Mouse (Mus musculus) heart, embryonic 16.5 days (tissue): ENCODE results near the gene Trim9. TPM values are rescaled to one million over a fixed set of nuclear protein-coding genes. Genes with fewer than 3 reads are reported as not detected.

Experiments
- ATAC-seq: fragments of 200-750 bp; cut with Nextera tagmentation; replicated peaks from 2 replicates; pipeline ENCODE4 v1.8.0; 2017; ENCODE audit warnings: moderate number of reproducible peaks; ENCODE audit not compliant: insufficient read depth, low FRiP score; ENCODE audit errors: extremely low read depth
- H3K27ac ChIP-seq: fragments of 300-500 bp; sonication (generic); 2 replicates; pipeline ENCODE4 v1.5.1; 2014; ENCODE audit warnings: mild to moderate bottlenecking, low read length, control low read depth, moderate library complexity
- H3K27me3 ChIP-seq: fragments of 300-500 bp; sonication (generic); 2 replicates; pipeline ENCODE4 v1.6.1; 2014; ENCODE audit warnings: low read length, mixed read lengths; ENCODE audit not compliant: control insufficient read depth, insufficient read depth
- H3K36me3 ChIP-seq: fragments of 300-500 bp; sonication (generic); 2 replicates; pipeline ENCODE4 v1.6.1; 2014; ENCODE audit not compliant: control insufficient read depth, insufficient read depth
- H3K4me1 ChIP-seq: fragments of 300-500 bp; sonication (generic); 2 replicates; pipeline ENCODE4 v1.6.1; 2014; ENCODE audit warnings: low read length, mixed read lengths; ENCODE audit not compliant: control insufficient read depth, insufficient read depth
- H3K4me2 ChIP-seq: fragments of 300-500 bp; sonication (generic); 2 replicates; pipeline ENCODE4 v1.6.1; 2014; ENCODE audit warnings: low read depth, mild to moderate bottlenecking, control low read depth, low read length
- H3K4me3 ChIP-seq: fragments of 300-500 bp; sonication (generic); 2 replicates; pipeline ENCODE4 v1.5.1; 2014; ENCODE audit warnings: mild to moderate bottlenecking, control low read depth, low read length
- H3K9ac ChIP-seq: fragments of 300-500 bp; sonication (generic); 2 replicates; pipeline ENCODE4 v1.6.1; 2014; ENCODE audit warnings: low read length, control low read depth
- H3K9me3 ChIP-seq: fragments of 300-500 bp; sonication (generic); replicated peaks from 2 replicates; pipeline ENCODE4 v1.6.1; 2016; ENCODE audit warnings: low read length; ENCODE audit not compliant: control insufficient read depth
- WGBS: fragments of 180-500 bp; shearing (Covaris S2); extraction: QIAGEN DNeasy Blood & Tissue Kit; methylation state at CpG from one replicate; pipeline ENCODE4 v1.1.7; 2014; 5-methylcytosine and 5-hydroxymethylcytosine counted together
- polyA plus RNA-seq: library from polyadenylated mRNA; unstranded; fragments of >200 nt; fragmentation: Nextera tagmentation; extraction: Ambion mirVana; gene quantifications from 2 replicates; pipeline ENCODE4 v1.2.1, GENCODE M21; 2015

Trim9 gene
- polyA plus RNA-seq, 1 experiment from 2014 or later = 0.11 TPM

DNA sequence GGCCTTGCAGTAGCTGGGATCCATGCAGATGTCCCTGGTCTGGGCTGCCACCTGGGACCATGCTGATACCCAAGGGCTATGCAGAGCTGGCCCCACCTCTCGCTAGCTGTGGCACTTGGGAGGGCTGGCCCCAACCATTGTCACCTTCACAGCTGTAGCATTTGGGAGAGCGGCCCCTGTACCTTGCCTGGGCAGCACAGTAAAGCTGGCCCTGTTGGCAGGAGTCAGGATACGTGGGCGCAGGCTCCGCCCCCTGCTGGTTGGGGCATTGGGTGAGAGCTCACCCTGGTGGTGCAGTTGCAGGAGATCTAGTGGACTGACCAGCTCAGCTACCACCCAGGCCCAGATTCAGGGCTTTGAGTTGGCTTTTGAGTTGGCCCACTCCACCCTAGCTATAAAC is 12.9 kb upstream of the Trim9 start:
- WGBS = 74% methylated on average over 5 of the region's 5 CpGs
- no peaks in the 10 kb centered on the region for H3K9me3 ChIP-seq
- no peak overlapping the region for H3K4me3 ChIP-seq
- H3K9ac ChIP-seq = no peak overlapping the region
- H3K4me2 ChIP-seq = no peak overlapping the region
- no peak for ATAC-seq
- H3K27ac ChIP-seq = no peak overlapping the region
- H3K36me3 ChIP-seq = no peaks in the 10 kb centered on the region
- H3K4me1 ChIP-seq = no peaks in the 10 kb centered on the region
- H3K27me3 ChIP-seq = no peaks in the 10 kb centered on the region

DNA sequence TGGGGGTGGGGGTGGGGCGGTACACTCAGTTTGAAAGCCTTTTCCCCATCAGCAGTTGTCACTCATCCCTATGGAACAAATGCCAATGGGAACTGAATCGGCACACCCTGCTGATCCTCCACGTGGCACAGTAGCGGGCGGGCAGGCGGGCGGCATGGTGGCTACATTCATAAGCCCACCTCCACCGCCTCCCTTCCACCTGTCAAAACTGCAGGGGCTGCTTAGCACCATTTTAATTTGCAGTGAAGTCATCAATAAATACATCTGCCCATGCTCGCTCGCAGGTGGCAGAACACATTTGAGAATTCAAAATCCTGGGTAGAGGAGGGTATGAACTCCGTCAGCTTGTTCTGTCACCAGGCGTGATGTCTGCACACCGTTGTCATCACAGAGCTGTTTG is 12.0 kb upstream of the Trim9 start:
- H3K9me3 ChIP-seq = no peaks in the 10 kb centered on the region
- H3K9ac ChIP-seq = no peak overlapping the region
- no peaks in the 10 kb centered on the region for H3K27me3 ChIP-seq
- H3K4me1 ChIP-seq = no peaks in the 10 kb centered on the region
- no peak overlapping the region for H3K4me2 ChIP-seq
- WGBS = 70% methylated on average over 13 of the region's 13 CpGs
- ATAC-seq = no peak
- H3K4me3 ChIP-seq = no peak overlapping the region
- no peak overlapping the region for H3K27ac ChIP-seq
- no peaks in the 10 kb centered on the region for H3K36me3 ChIP-seq

DNA sequence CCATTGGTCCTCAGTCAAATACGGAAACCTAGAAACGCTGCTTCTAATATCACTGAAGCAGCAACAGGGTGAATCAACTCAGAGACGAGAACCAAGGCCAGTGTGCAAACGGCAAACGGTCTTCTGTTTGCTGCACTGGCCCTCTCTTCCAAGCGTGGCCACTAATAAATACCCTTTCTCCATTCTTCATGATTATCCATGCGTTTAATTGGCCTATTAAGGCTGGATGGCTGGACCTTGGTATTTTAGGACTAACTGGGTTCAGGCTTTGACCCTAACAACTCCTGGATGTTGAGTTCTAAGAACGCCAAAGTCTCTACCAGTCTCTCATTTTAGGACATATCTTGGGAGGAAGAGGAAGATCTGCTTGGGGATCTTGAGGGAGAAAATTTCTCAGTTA is 7.5 kb upstream of the Trim9 start:
- Histone ChIP-seq H3K36me3 (no peaks in the 10 kb centered on the region), H3K27me3 (no peaks in the 10 kb centered on the region), H3K27ac (no peak overlapping the region), H3K4me3 (no peak overlapping the region), H3K9me3 (no peaks in the 10 kb centered on the region), H3K9ac (no peak overlapping the region), H3K4me2 (no peak overlapping the region), H3K4me1 (no peaks in the 10 kb centered on the region)
- no peak for ATAC-seq
- 83% methylated on average over 8 of the region's 8 CpGs for whole genome bisulfite sequencing

DNA sequence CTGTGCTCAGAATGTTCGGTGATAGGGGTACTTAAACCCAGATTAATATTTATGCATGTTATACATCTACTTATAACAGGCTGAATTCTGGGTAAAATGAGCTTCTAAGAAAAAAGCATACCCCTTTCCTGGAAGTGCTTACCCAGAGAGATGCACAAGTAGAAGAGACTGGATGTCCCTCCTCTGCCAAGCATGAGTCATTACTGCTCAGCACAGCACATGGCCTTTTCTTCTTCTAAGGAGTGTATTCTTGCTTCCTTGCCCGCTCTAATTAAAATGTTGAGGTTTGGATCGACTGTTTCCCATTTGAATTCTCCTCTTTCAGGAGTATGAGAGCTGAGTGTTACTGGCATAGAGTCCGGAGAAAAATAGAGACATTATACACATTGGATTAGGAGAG is 3.1 kb upstream of the Trim9 start:
- 80% methylated on average over 4 of the region's 4 CpGs for WGBS
- no peaks in the 10 kb centered on the region for H3K9me3 ChIP-seq
- ATAC-seq = no peak

DNA sequence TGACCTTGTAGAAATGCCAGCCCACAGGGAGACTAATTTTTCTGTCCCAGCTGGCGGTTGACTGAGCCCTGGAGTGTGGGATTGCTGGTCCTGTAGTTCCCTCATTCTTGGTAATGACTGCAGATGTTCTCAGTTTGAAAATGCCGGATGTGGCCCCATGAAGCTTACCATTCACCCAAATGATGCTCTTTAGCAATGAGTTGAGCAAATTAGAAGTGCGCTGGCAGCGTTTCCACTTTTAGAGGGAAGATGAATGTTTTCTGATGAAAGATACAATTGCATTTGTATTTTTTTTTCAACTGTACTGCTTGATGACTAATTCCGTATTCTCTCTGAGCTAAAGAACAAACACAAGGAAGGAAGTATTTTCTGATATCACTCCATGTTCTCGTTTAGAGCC is 2.4 kb upstream of the Trim9 start:
- no peak overlapping the region for H3K4me3 ChIP-seq
- peaks cover 25% of the 10 kb centered on the region for H3K27me3 ChIP-seq
- H3K9ac ChIP-seq = no peak overlapping the region
- no peak overlapping the region for H3K27ac ChIP-seq
- H3K36me3 ChIP-seq = no peaks in the 10 kb centered on the region
- no peaks in the 10 kb centered on the region for H3K9me3 ChIP-seq
- H3K4me2 ChIP-seq = no peak overlapping the region
- ATAC-seq = no peak
- peaks cover 12% of the 10 kb centered on the region for H3K4me1 ChIP-seq
- WGBS = 61% methylated on average over 6 of the region's 6 CpGs

More for the DNA sequence above, 3.1 kb upstream of the Trim9 start:
- Histone ChIP-seq H3K27me3 (peaks cover 20% of the 10 kb centered on the region), H3K4me3 (no peak overlapping the region), H3K4me2 (no peak overlapping the region), H3K36me3 (no peaks in the 10 kb centered on the region), H3K9ac (no peak overlapping the region), H3K27ac (no peak overlapping the region), H3K4me1 (peaks cover 12% of the 10 kb centered on the region)

DNA sequence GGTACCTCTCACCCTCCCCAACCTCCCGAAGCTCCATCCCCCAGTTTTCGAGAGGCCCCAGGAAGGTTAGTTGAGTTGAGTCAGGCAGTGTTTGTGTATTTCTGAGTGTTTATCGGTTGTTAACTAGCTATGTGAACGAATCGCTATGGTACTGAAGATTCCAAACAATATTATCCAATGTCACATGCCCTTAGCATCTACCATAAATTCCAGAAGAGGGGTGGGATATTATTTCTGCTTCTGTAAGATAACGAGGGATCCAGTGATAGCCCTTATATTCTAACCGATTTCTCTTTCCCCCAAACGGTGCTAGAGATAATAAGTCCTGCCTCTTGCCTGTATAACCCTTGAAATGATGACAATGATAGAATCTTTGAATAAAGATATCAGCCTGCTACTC is 612 bp upstream of the Trim9 start:
- H3K27ac ChIP-seq = no peak overlapping the region
- 17% methylated on average over 8 of the region's 8 CpGs for WGBS
- H3K9ac ChIP-seq = peak overlapping the region; percentile 68; the same call in 1 of the 2 replicates

DNA sequence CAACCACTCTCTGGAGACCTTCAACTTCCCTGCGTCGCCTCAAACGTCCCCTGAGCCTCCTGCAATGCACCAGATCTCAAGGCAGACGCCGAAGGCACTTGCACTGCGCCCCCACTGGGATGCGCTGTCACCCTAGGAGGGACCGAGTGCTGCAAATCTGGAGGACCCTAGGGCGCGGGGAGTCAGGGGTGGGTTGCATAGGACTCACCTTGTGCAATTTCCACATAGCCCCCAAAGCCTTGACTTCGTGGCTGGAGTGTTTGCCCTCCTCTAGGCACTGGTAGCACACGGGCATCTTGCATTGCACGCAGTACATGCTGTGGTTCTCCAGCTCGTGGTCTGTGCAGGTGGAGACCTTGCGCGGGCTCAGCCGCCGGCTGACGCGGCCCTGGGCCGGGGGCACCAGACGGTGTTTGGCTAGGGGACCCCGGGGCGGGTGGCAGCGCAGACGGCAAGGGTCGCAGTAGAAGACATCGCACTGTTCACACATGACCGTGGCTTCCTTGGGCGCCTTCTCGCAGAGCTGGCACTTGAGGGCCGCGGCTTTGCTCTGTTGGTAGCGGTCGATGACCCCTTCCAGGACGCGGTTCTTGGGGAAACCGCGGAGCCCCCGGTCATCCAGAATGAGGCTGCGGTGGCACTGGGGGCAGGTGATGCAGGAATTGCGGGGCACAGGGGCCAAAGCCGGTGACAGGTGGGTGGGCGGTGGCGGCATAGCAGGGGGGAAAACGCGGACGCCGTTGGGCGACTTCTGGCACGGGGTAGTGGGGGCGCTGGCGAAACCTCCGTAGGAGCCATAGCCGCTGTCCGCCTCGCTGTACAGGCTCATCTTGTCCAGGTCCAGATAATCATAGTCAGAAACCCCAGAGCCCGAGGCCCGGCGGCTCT is 1.0 kb downstream of the Trim9 start:
- H3K9ac ChIP-seq = peak overlapping the region; percentile 49
- 0 out of 2 replicates have a peak, but pooled peaks have one; percentile 5 for ATAC-seq
- WGBS = 2% methylated on average over 60 of the region's 60 CpGs

More for the DNA sequence above, 612 bp upstream of the Trim9 start:
- Histone ChIP-seq H3K9me3 (no peaks in the 10 kb centered on the region), H3K4me2 (peak overlapping the region; percentile 98), H3K27me3 (peaks cover 29% of the 10 kb centered on the region), H3K36me3 (no peaks in the 10 kb centered on the region), H3K4me1 (peaks cover 12% of the 10 kb centered on the region), H3K4me3 (peak overlapping the region; percentile 75)
- ATAC-seq = no peak

DNA sequence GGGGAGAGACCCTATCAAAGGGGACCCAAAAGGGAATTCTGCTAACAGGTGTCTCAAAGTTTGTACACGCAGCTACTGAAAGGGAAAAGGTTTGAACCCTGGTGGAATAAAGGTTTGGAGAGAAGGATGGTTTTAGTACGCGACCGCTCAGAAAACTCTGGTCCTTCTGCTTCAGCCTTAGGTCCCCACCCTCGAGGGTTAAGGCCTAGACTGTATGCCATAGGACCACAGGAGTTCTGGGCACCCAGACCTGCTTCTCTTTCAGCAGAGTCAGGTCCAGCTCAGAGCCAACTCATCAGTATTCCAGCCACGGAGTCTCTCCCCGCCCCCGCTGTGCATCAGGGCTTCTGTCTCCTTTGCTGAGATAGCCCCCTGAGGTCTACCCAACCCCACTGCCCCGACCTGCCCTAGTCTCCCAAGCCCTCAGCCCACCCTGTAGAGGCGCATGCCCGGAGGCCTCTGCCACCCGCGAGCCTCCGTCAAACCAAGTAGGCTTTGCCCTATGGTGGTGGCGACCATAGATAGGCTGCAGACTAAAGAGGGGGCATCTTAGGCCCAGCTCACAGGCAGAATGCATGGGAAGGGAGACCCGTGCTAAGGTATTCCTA is 1.8 kb downstream of the Trim9 start:
- 27% methylated on average over 16 of the region's 16 CpGs for WGBS

More for the DNA sequence above, 1.0 kb downstream of the Trim9 start:
- Histone ChIP-seq H3K4me1 (peaks cover 12% of the 10 kb centered on the region), H3K27ac (no peak overlapping the region), H3K9me3 (no peaks in the 10 kb centered on the region), H3K4me2 (peak overlapping the region; percentile 98), H3K27me3 (peaks cover 29% of the 10 kb centered on the region), H3K36me3 (no peaks in the 10 kb centered on the region), H3K4me3 (peak overlapping the region; percentile 75)

DNA sequence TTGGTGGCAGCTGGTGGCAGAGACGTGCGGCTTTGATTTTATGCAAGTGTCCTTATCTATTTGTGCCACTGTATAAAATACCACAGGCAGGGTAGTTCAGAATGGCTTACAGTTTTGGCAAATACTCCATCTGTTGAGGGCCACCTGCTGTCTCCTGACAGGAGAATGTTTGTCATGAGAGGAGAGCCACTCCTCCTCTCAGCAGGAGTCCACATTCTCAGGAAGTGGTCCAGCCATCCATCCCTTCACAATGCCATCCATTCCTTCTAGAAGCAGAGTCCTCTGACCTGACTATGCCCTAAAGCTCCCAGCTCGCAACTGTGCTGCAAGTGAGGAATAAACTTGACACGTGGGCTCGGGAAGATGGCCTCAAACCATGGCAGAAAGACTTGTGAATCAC is 12.2 kb downstream of the Trim9 start:
- Histone ChIP-seq H3K4me2 (no peak overlapping the region), H3K4me1 (no peaks in the 10 kb centered on the region), H3K36me3 (no peaks in the 10 kb centered on the region), H3K4me3 (no peak overlapping the region), H3K9ac (no peak overlapping the region), H3K9me3 (no peaks in the 10 kb centered on the region), H3K27me3 (no peaks in the 10 kb centered on the region), H3K27ac (no peak overlapping the region)
- 46% methylated on average over 5 of the region's 5 CpGs for WGBS
- ATAC-seq = no peak

More for the DNA sequence above, 1.8 kb downstream of the Trim9 start:
- no peak overlapping the region for H3K9ac ChIP-seq
- peak overlapping the region; percentile 75 for H3K4me3 ChIP-seq
- no peak for ATAC-seq
- no peak overlapping the region for H3K27ac ChIP-seq
- H3K4me2 ChIP-seq = peak overlapping the region; percentile 98
- H3K9me3 ChIP-seq = no peaks in the 10 kb centered on the region
- peaks cover 12% of the 10 kb centered on the region for H3K4me1 ChIP-seq
- H3K36me3 ChIP-seq = no peaks in the 10 kb centered on the region
- peaks cover 29% of the 10 kb centered on the region for H3K27me3 ChIP-seq
